Mouse (Mus musculus): ENCODE measurements around the gene Zfp839. TPM values are rescaled to one million over a fixed set of nuclear protein-coding genes. Genes with fewer than 3 reads are reported as not detected.
"Not testable (repeated sequence)": the region's sequence is repeated elsewhere in the genome, so short reads cannot be mapped to it uniquely, and the experiment has no call there.

Zfp839 gene
- total RNA-seq, 1 experiment from 2014 or later: 11.1 TPM

DNA sequence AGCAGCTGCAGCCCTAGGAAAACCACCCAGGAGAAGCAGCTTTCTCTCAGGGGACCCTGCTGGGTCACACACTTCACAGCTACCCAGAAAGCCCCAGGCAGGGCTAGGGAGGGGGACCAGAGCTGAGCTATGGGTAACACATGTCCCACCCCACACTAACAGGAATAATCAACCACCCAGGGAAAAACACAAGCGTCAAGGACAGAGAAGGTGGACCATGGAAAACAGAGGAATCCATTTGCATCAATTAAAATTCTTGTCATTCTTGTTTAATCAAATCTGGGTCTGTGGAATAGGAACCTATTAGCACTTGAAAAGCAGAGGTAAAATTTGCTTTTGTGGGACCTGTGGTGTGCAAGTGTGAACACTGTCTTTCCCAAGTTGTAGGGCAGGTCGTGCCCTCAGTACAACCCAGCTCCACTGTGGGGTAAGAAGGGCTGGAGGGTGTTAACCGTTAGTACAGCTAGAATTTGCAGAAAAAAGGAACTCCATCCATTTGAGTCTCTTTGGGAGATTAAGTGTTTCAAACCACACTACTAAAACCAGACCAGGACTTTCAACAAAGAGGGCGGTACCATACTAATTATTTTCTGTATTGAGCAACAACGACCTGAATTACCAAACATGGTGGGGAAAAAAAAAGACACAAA lies 12.7 kb upstream of the Zfp839 start:
- ATAC-seq (replicated peaks; ENCODE audit: insufficient number of reproducible peaks, low FRiP score, low TSS enrichment, poor library complexity, severe bottlenecking): peak; percentile 41; the same call in 1 of the 2 replicates

DNA sequence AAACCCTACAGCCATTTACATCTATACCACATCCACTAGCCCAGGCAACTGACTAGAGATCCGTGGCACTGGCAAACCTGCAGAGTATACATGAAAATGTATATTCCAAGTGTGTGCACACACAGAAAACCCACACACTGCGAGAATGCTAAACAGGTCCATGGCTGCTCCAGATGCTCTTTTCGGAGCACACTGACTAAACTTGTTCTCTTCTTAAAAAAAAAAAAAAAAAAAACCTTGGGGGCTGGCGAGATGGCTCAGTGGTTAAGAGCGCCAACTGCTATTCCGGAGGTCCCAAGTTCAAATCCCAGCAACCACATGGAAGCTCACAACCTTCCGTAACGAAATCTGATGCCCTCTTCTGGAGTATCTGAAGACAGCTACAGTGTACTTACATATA lies 12.2 kb upstream of the Zfp839 start:
- ATAC-seq (replicated peaks; ENCODE audit: insufficient number of reproducible peaks, low FRiP score, low TSS enrichment, poor library complexity, severe bottlenecking): no peak

DNA sequence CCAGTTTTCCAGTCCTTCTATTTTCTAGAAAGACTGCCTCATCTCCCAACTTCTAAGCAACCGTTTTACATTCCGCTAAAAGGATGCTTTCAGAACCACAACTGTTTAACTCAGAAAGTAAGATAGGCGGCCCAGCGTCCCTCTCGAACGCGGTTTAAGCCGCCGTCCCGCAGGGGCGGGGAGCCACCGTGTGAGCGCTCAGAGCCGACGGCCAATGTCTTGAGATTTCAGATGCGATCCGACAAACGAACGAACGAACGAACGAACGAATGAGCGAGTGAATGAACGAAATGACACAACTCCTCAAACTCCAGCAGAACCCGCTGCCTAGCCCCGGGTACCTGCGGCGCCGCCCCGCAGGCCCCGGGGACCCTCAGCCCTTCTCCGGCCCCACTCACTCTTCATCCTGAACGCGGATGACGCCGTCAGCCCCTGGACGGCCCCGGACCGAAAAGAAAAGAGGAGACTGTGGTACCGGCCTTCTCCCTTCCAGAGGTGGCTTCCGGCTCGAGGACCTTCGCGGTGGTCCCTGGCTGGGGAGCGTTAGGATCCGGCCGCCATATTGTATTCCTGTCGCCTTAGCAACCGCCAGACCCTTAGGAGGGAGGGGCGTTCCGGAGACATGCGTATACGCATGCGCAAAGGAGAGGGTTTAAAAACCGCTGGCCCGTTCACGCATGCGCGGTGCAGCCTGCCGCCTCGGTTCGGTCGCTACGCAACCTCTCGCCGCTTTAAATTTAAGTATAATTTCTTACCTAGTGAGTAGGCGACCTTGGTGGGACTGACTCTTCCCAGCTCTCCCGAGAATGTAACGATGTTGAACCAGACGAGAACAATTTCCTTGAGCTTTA lies 9.5 kb upstream of the Zfp839 start, which contains the start of gene Mok:
Mok (minus strand) TSS at position 592 of the 851 bp plus-strand sequence.
- peak; percentile 60 for ATAC-seq (replicated peaks; ENCODE audit: insufficient number of reproducible peaks, low FRiP score, low TSS enrichment, poor library complexity, severe bottlenecking)

DNA sequence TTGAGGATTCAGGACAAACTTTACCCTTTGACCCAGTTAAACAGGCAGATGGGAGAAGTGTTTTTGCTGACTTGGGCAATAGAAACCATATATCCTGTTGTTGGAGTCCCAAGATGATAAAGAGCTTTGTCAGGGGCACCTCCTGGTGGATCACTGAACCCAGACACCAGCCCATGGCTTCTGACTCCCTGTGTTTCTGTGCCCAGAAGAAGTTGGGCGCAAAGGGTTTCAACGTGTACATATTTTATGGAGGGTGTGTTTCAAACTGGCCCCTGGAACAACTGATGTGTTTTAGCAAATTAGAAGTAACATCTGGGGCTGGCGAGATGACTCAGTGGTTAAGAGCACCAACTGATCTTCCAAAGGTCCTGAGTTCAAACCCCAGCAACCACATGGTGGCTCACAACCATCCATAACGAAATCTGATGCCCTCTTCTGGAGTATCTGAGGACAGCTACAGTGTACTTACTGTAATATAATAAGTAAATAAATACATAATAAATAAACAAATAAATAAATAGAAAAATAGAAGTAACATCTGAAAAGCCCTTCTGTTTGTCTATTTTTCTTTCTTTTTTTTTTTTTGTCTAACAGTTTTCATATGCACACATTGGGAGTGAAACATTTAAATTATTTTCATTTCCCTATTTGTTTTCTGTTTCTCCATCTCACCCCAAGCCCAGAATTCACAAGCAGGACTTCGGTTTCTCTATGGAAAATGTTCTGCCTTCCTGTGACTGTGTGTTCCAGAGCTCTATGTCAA lies 8.1 kb upstream of the Zfp839 start:
- no peak for ATAC-seq (replicated peaks; ENCODE audit: insufficient number of reproducible peaks, low FRiP score, low TSS enrichment, poor library complexity, severe bottlenecking)

DNA sequence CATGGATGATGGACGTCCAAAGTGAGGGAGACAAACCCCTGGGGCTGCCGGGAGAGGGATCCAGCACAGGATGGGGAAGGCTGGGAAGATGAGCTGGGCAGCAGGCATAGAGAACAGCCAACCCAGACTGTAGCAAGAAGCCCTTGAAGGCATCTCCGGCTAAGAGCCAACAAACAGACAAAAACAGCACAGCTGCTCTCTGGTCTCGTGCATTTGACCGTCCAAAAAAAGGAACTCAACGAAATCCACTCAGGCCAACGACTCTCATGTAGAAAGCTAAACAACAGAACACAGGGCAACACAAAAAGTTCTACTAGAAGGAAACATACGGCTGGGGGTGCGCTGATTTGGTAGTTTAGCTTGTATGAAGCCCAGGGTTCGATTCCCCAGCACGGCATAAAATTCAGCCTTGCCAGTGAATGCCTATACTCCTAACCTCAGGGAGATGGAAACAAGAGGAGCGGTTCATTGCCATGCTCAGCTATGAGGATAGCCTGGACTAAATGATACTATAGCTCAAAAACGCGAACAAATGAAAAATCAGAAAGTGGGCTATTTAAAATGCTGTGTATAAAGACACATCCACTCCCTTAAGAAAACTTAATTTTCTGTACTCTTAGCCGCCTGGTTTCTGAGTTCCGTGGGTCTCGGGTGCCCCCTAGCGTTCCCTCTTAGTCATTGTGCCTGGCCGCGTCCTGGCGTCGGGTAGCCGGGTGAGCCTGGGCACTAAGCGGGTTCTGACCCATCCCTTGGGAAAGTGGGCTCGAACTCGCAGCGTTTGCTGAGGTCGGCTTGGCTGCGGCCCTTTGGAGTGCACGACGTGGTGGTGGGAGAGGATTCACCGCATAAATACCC lies 6.6 kb upstream of the Zfp839 start:
- peak; percentile 64 for ATAC-seq (replicated peaks; ENCODE audit: insufficient number of reproducible peaks, low FRiP score, low TSS enrichment, poor library complexity, severe bottlenecking)

DNA sequence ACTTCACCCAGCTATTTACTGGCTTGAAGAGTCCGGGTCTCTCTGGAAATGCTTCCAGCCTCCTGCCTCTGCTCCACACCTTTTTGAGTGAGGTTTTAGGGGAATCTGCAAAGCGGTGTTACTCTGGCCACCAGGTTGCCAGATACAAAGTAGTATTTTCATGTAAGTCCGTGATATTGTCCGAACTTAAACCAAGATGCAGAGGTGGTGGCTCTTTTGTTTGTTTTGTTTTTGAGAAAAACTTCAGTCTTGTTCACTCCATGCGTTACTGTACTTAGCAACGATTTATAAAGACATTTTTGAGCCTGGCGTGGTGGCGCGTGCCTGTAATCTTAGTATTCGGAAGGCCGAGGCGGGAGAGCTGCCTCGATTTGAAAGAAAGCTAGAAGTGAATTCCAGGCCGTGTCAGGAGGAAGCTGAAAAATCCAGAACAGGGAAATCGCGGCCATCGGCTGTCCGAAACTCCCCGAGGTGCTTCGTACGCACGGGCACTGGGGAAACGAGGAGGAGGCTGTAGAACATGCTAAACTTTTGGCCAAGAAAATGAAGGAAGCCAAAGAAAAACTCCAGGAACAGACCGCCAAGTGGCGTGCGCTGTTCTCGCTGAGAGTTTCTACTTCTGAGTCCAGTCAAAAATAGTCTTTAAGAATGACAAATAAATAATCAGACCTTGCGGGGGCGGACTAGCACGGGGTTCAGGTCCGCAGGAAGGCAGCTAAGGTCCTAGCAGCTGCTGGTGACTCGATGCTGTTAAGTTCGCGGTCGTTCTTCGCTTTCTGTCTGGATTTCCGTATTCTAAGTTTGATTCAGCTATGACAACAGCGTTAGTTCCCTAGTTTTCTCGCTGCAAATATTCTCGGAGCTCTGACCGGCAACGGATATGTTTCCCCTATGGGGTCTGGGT lies 5.6 kb upstream of the Zfp839 start:
- no peak for ATAC-seq (replicated peaks; ENCODE audit: insufficient number of reproducible peaks, low FRiP score, low TSS enrichment, poor library complexity, severe bottlenecking)

DNA sequence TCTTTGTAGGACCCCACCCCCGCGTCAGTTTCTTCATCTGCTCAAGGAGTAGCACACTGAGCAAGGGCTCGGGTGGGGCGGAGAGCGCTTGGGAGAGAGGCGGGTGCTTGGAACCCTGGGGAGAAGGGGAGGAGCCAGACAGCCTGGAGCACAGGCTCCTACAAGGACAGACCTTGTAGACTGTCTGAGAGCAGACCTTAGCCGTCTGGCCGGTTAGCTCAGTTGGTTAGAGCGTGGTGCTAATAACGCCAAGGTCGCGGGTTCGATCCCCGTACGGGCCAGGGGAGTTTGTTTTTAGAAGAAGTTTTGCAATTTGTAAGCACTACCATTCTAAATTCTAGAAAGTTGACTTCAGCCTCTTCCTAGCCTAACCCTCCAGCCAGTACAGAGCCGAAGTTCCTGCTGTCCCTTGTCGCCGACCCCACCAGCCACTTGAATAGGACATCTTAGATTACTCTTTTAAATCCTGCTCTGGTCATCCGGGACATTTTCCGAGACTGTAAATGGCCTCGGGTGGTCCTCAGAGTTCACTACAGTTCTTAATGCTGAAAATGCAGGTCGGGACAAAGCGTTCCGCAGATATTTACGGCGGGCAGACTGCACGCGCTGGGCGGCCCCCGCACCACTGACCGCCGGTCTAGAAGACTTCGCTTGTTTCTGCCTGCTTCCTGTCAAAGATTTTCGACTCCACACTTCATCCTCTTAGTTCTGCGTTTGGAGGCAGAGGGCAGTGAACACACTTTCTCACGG lies 4.7 kb upstream of the Zfp839 start:
- peak; percentile 71 for ATAC-seq (replicated peaks; ENCODE audit: insufficient number of reproducible peaks, low FRiP score, low TSS enrichment, poor library complexity, severe bottlenecking)

DNA sequence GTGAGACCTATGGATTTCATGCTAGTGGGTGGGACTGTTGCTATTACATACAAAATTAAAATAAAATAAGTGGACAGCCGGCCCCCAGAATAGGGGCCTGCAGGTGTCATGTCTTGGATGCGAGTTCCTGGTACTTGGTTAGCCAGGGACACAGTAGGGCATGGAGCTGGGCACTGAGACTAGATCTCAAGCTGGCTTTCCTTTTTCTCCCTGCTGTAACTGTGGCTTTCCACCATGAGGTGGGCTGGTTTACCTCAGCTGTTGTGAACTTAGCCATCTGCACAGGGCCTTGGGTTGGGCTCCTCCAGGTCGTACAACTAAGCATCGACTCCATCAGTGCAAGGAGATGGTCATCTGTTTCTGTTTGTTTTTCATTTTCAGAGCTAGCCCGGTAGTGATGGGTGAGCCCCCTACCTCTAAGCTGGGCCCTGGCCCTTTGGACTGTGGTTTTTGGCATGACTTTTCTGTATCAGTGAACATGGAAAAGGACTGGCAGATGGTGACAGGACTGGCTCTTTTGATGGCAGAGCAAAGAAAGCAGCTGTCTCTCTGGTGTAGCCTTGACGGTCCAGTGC lies 3.8 kb upstream of the Zfp839 start:
- no peak for ATAC-seq (replicated peaks; ENCODE audit: insufficient number of reproducible peaks, low FRiP score, low TSS enrichment, poor library complexity, severe bottlenecking)

DNA sequence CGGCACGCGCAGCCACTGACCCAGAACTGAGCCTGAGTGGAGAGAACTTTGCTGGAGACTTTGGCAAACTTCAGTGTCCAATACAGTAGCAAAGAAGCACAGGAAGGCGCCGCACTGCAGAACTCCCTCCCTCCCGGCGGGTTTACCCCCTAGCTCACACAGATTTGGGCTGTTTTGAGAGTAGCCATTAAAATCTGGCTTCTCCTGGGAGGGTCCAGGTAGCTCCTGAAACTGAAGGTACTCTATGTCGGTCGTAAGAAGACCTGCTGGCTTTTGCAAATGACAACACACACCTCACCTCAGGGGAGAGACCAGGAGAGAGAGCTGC lies 840 bp downstream of the Zfp839 start:
- ATAC-seq (replicated peaks; ENCODE audit: insufficient number of reproducible peaks, low FRiP score, low TSS enrichment, poor library complexity, severe bottlenecking): no peak

DNA sequence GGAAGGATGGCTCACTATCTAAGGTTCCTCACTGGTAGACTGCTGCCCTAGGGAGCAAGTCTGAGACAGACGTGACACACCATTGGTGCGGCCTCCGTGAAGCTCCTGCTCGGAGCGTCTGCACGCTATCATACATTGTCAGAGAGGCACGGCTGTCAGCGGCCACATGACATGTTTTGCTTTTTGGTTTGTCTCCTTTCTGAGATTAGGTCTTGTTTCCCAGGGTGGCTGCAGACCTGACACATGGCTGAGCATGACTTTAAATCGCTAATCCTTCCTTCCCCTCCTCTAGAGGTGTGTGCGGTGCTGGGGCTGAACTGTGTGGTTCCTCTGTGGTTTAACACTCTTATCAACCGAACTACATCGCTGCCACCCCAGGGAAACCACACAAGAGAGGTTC lies 1.4 kb downstream of the Zfp839 start:
- ATAC-seq (replicated peaks; ENCODE audit: insufficient number of reproducible peaks, low FRiP score, low TSS enrichment, poor library complexity, severe bottlenecking): 0 out of 2 replicates have a peak, but pooled peaks have one; percentile 2

DNA sequence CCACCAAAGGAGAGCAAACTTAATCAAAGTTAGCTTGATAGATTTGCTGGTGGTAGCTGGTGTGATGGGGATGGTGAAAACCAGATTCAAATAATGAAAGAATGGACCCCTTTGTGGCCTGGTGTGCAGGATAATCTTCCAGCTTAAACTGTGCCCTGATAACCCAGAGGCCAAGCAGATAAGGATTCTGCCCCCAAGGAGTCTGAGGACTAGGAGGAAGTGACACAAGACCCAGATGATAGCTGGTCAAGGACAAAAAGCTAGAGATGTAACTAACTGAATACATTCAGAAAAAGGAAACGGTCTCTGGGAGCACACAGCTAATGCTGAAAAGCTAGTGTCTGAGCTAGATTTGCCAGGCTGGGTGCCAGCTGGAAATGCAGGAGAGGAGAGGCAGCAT lies 1.9 kb downstream of the Zfp839 start:
- no peak for ATAC-seq (replicated peaks; ENCODE audit: insufficient number of reproducible peaks, low FRiP score, low TSS enrichment, poor library complexity, severe bottlenecking)

DNA sequence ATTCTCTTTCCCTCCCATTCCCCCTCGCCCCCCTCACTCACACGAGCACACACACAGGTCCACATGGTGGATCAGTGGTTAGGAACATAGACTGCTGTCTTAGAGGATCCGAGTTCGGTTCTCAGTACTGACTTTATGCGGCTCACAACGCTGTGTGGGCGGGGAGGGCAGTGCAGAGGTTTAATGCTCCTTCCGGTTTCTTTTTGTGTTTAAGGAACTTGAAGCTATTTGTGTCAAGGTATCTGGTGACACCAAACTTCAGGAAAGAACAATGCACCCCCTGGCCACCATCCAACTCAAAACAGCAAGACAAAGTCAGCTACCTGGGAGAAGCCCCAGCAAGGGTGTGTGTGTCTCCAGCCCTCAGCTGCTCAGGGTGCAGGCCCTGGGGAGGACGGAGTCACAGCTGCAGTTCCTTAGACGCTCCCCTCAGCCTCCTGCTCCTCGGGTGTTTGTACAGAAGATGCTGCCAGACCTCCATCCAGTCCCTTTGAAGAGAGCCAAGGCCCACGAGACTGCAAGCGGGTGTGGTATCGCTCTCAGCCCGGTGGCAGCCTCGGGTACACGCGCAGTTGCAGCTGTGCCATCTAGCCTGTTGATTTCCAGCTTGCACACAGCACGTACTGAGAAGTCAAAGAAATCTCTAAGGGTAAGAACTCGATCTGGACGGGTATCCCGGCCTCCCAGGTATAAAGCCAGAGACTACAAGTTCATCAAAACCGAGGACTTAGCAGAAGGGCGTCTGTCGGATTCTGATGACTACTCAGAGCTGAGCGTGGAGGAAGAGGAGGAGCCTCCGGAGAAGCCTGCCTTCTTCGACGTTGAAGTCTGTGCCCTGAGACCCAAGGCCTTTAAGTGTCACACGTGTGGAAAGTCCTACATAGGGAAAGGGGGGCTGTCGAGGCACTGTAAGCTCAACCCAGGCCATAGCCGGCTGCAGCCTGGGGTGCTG lies 5.0 kb downstream of the Zfp839 start:
- peak; percentile 24 for ATAC-seq (replicated peaks; ENCODE audit: insufficient number of reproducible peaks, low FRiP score, low TSS enrichment, poor library complexity, severe bottlenecking)

DNA sequence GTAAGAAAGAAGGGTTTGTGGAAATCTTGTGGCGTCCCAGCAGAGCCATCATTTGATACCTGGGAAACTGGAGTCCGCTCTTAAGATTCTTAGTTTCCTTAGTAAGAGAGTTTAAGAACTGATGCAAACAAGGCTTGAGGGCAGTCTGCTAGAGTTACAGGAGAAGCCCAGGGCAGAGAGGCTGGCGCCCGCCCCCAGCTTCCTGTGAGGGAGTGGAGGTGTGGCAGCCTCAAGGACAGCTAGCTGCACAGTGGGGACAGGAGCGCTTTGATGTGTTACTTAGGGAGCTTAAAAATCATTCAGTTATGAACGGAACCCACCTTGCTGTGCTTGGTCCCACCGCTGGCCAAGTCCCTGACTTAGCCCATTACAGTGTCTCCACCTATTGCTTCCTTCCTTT lies 7.1 kb downstream of the Zfp839 start:
- ATAC-seq (replicated peaks; ENCODE audit: insufficient number of reproducible peaks, low FRiP score, low TSS enrichment, poor library complexity, severe bottlenecking): no peak

DNA sequence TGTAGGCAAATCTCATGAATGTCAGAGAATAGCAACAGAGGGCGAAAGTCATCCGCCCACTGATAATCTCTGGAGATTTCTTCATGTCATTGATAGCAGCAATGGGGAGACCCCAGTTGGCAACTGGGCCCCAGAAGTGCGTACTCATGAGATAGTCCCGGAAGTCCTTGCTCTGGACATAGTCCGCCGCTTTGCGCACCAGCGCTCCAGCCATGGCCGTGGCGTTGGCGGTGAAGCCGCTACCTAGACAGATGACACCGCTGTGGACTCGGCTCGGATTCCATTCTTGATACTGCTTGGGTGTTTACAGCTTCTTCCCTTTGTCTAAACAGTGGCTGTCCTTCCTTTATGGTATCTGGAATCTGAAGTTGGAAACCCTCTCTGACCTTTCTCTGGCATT lies 8.6 kb downstream of the Zfp839 start:
- ATAC-seq (replicated peaks; ENCODE audit: insufficient number of reproducible peaks, low FRiP score, low TSS enrichment, poor library complexity, severe bottlenecking): not testable (repeated sequence)

DNA sequence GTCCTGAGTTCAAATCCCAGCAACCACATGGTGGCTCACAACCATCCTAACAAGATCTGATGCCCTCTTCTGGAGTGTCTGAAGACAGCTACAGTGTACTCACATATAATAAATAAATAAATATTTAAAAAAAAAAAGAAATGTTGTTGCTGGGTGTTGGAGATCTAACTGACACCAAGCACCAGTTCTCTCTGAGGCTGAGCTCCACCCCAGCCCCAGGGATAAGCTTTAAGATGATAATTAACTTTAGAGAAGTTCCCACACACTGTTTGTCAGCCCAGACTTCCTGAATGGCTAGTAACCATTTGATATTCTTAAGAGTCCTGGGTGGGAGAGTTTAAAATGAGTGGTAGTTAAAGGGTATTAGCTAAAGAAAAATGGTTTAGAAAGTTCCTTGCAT lies 10.2 kb downstream of the Zfp839 start:
- no peak for ATAC-seq (replicated peaks; ENCODE audit: insufficient number of reproducible peaks, low FRiP score, low TSS enrichment, poor library complexity, severe bottlenecking)

DNA sequence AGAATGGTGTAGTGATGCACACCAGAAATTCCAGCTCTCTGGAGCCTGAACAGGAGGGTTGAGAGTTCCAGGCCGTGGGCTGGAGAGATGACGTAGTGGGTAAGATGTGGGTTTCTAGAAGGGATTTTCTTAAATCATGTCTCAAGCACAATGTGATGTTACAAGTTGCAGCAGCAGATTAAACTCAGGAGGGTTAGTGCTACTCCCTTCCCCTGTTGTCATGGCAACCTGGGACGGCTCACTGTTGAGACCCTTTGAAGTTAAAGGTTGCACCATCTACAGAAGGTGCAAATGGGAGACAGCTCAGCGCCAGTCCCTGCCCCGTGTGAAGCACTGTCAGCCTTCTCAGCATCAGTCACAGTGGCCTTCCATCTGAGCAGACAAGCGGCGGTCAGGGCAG lies 11.2 kb downstream of the Zfp839 start:
- ATAC-seq (replicated peaks; ENCODE audit: insufficient number of reproducible peaks, low FRiP score, low TSS enrichment, poor library complexity, severe bottlenecking): no peak

All from monocyte, adult 5-6 weeks (primary cell).